Mouse (Mus musculus) kidney, adult 9 months (tissue): ENCODE results near the gene Ttc34.

Experiments used
- DNase-seq: peaks from one replicate; pipeline ENCODE4 v3.0.0; 2022

The Ttc34 gene

DNA sequence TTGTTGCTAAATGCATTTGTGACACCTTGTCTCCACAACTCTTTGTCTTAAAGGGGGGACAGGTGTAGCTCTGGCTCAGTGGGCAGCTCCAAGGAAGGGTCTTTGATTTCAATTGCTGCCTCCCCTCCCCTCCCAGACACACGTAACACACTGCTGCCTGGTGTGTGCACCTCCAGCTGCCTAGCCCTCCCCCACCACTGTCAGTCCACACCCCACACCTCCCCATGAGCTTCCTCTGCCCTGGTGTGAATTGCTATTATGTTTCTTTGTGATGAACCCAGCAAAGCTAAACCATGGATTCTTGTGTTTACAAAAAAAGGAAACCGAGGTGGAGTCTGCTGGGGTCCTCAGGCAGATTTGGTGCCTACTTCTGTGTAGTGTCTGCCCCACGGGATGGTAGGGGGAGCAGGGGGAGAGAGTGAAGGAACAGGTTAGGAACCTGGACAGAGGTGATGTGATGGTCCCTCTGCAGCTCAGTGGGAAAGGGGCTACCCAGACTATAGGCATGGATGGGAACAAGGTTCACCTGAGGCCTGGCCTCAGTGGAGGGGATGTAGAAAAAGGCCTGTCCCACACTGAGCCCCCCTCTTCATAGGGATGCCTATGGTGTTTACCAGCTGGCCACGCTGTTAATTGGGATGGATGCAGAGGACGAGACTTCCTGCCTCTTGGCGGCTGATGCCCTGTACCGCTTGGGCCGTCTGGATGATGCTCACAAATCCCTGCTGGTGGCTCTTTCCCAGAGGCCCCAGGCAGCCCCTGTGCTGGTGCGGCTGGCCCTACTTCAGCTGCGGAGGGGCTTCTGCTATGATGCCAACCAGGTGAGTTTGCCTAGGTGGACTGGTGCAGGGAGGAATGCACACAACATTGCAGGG is 20.3 kb downstream of the Ttc34 start:
- no peak for DNase-seq

DNA sequence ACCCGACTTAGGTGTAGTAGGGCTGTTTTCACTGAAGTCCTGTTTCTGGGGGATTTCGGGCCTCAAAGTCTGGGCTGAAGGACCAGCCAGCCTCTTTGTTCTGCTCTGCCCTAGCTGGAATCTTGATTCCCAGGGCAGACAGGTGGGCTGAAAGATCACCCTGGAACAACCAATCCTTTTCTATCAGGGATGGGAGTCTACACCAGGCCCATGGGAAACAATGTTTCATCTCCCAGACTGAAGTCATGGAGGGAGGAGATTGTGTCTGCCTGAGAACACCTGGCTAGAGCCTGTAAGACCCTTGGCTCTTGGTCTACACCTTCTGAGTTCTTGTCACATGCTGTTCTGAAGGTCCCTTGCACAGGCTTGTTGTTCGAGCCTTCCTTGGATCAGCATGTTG is 21.3 kb downstream of the Ttc34 start:
- DNase-seq, result no peak

DNA sequence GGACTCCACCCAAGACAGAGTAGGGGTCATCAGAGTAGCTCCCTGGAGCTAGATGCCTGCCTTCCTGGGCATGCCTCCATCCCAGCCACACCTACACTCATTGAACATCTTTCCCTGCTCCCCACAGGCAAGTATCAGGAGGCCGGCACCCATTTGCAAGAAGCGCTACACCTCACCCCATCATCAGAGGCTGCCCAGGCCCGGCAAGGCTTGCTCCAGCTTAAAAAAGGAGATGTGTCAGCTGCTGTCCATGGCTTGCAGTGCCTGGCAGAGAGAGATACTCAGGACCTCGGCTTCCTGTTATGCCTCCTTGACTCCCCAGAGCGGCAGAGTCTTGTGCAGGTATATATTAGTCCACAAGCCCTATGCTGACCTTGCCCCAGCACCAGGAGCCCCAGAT is 24.7 kb downstream of the Ttc34 start:
- no peak for DNase-seq

DNA sequence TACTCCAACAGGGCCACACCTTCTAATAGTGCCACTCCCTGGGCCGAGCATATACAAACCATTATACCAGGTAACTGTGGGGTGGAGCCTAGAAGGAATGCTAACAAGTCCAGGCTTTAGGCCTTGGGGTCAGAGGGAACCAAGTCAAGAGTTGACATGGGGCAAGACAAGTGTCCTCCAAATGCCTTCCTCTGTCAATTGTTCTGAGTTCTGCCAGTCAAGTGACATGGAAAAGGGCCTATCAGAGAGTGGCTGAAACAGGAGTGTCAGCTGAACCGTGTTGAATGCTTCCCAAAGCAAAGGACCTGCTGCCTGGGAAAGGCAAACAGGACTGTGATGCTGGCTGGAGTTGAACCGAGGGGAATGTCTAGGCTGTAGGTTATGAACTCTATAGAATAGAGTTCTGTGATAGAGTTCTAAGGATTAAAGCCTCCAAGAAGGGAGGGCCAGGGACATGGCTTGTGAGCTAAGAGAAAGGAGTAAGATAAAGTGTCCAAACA is 26.2 kb downstream of the Ttc34 start:
- no peak for DNase-seq

DNA sequence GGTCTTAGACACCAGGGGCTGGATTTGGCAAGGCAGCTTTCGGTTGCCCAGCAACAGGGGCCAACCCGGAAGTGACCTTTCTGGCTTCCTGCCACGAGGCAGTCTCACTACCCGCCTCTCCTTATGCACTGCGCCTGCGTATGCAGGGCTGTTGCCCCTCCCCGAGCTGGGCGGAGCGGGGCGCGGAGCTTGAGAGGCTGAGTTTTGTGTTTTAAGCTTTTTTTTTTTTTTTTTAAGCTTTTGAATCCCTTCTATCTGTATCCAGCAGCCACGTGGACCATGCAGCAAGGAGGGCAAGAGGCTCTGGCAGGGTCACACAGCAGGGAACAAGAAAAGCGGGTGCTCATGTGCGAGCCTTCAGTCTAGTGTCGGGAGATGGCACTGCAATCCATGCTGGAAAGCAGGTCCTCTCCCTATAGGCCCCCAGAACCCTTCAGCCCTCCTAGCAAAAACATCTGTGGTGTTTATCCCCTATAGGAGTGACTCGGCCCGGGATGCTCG is 27.1 kb downstream of the Ttc34 start:
- peak; percentile 94 for DNase-seq

DNA sequence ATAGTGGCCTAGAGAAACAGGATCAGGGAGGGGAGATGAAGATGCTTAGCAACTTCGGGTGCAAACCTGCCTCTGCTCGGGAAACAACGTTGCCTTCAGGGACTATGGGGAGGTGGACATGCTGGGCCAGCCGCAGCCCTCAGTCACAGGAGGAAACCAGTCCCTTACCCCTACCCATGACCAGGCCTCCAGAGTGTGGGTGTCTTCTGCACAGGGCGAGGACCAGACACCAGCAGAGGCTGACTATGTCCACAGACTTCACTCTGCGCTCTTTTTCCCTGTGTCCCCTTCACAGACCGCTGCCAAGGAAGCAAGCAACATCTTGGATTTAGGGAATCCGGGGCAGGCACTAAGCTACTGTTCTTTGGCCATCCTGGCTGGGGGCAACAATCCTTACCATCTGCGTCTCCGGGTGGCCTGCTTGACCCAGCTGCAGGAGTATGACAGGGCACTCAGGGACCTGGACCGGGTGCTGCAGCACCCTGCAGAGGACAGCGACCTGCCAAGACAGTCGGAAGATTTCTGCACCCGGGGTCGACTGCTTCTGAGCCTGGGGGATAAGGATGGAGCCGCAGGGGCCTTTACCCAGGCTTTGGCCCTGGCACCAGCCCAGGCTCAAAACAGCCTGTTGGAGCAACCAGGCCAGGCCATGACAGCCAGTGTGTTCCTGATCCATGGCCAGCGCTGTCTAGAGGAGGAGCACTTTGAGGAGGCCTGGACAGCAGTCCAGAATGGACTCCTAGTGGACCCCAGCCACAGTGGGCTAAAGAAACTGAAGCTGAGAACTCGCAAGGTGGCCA is 27.9 kb downstream of the Ttc34 start:
- no peak for DNase-seq

DNA sequence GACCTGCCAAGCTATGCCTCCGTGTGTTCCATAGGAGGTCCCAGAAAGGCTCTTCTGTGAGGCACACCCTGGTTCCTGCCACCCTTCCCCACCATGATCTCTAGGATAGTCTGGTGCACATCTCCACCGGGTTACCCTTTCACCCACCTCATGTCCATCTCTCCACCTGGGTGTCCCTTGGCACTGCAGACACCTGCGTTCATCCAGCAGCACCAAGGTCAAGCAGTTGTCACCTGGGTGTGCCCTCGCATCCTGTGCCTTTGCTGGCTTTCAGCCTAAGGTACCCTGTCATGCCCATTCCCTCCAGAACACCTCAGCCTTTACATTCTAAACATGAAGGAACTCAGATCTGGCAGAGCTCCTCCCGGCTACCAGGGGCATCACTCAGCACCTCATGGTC is 29.1 kb downstream of the Ttc34 start:
- no peak for DNase-seq

DNA sequence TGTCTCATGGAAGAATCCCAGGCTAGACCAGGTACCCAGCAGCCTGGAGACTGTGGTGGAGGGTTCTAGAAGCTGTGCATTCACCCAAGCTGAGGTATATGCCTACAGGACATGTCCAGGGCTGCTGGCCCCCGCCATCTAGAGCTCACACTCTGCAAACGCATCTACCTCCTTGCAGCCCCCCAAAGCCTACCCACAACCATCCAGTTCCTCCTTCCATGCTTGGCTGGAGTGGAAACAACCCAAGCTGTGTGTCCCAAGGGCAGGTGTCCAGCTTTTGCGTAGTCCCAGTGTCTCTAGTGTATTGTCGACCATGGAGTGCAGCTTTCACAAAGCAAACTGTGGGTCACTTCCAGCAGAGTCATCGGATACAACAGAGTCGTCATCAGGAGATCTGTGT is 30.0 kb downstream of the Ttc34 start:
- no peak for DNase-seq

DNA sequence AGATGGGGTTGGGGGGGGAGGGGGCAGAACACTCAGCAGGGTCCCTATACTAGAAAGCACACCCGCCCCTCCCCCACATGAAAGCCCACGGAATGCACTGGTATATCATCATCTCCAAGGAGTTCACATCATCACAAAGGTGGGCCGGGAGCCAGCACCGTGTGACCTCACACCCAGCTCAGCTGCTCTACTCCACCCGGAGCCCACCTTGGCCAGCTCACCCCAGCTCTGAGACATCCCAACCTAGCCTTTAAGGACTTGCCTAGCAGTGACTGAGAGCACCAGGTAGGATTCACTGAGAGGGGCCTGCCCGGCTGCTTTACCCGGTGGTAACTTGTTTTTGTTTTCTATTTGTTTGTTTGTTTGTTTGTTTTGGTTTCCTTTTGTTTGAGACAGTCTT is 32.2 kb downstream of the Ttc34 start, which contains the start of gene Mmel1:
Gene Mmel1 (plus strand): TSS at position 146 of the 400 bp plus-strand sequence.
- DNase-seq, result no peak

DNA sequence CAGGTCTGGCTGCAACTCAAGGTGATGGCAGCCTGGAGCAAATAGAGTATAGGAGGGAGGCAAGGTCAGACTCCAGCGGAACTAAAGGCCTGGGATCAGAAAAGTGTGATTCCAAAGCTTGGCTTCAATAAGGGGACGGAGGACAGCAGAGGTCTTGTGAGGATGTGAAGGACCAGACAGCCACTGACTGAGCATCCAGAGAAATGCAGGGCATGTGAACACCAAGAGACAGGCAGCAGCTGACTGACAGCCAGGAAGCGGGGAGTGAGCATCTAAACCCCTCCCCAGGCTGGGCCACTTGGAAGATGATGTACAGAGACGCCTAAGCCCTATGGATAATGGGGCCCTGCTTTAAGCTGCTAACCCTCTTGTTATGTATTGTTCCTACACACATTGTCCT is 33.5 kb downstream of the Ttc34 start:
- no peak for DNase-seq

DNA sequence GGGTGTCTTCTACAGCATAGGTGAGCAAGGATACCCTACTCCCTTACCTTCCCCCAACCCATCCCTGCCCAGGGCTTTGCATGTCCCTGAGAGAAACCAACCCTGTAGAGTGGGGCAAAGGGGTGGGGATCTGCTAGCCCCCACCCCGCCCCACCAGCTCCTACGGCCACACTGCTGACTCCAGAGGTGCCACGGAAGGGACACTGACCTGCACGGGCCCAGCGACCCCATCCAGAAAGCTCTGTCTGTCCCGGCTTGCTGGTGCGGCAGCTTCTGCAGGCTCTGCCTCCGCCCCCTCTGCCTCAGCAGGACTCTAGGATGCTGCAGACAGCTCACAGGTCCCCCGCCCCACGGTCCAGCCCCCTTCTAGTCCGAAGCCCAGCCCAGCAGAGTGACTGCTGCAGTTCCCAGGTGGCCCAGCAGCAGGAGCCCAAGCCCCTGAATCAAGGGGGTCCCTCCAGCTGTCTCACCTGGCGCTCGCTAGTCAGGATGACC is 34.5 kb downstream of the Ttc34 start:
- DNase-seq, result no peak

DNA sequence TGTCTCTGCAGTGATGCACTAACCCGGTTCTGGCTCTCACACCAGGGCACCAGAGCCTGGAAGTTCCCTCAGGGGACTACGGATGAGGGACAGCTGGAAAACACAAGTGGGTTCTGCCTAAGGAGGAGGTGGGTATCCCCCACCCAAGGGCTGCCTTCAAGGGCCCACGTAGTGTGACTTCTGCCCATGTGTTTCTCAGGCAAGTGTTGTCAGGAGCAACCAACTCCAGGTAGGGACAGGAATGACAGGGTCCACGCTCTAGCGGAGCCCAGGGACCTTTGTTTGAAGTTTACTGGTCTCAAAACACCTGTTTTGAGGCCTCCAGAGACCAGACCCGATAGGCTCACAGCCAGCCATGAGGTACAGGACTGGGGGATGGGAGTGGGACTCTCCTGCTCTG is 35.9 kb downstream of the Ttc34 start:
- DNase-seq, result no peak

DNA sequence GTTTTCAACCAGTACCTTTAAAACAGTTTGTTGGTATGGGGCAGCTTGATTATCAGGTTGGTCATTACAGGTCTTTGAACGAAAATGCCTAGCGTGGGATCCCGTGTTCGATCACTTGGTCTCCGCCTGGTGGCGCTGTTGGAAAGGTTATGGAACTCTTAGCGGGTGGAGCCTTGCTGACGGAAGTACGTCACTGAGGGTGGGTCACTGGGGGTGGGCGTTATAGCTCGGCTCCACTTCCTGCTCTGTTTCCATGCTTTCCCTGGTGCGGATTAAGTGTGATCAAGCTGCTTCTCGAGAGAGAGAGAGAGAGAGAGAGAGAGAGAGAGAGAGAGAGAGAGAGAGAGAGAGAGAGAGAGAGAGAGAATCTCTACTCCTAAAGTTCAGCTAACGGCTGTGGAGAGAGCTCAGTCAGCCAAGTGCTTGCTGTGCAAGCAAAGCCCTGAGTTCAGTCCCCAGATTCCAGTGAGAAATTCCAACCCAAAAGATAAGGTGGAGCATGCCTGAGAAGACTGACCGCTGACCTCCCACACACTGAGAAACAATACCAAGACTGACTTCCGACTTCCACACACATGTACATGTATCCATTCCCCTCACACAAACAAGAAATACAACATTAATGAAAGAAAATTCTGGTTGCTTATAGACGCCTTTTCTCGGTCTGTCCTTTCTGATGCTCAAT is 40.7 kb downstream of the Ttc34 start:
- peak; percentile 89 for DNase-seq

DNA sequence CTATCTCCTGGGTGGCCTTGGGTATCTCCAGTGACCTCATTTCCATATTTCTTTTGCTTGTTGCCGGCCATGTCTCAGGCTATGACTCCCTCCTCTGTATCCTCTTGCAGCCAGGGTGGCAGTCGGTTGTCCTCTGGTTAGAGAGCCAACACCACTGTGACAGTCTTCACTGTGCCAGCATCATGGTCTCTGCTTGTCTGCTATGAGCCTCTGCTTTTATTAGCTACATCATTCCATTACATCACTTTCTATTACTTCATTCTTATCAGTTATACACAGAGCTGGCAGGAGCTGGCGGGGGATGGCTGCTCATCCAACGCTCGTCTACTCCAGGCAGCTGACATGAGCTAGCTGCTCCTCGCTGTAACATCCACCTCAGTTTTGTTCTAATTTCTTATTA is 43.5 kb downstream of the Ttc34 start:
- no peak for DNase-seq

DNA sequence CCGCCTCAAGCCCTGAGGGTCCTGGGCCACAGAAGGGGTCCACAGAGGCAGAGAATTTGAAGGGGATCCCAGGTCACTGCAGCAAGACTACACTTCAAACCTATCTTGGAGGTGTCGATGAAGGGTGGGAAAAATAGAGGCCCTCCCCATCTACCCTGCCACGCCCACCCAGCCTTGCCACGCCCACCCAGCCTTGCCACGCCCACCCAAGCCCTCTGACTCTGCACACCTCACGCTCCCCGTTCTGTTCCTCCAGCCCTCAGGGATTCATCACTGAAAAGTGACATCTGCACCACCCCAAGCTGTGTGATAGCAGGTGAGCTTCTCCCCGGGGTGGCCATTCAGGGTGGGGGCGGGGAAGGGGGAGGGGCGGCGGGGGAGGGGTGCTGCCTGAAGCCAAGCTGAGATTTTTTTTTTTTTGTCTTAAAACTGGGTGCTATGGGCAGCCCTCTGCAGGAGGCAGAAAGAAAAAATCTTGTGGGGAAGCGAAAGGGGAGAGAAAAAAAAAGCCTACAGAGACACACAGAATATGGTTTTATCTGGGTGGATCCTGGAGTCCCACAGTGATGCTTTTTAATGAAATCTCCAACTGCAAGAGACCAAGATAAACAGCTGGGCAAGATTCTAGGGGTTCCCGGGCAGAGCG is 44.9 kb downstream of the Ttc34 start:
- DNase-seq, result no peak

DNA sequence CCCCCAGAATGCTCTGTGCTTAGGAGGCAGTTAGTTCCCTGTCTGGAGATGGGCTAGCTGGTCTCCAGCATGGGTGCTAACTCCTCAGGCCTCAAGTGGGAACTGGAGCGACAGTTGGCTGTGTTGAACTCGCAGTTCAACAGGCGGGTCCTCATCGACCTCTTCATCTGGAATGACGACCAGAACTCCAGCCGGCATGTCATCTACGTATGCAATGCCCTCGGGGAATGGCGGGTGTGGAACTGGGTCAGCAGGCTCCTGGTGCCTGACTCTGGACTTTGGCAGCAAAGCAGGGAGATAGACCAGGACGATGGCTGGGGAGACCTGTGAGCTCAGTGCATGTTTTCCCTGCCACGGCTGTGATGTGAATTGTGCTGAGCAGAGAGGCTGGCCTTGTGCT is 48.2 kb downstream of the Ttc34 start:
- no peak for DNase-seq

DNA sequence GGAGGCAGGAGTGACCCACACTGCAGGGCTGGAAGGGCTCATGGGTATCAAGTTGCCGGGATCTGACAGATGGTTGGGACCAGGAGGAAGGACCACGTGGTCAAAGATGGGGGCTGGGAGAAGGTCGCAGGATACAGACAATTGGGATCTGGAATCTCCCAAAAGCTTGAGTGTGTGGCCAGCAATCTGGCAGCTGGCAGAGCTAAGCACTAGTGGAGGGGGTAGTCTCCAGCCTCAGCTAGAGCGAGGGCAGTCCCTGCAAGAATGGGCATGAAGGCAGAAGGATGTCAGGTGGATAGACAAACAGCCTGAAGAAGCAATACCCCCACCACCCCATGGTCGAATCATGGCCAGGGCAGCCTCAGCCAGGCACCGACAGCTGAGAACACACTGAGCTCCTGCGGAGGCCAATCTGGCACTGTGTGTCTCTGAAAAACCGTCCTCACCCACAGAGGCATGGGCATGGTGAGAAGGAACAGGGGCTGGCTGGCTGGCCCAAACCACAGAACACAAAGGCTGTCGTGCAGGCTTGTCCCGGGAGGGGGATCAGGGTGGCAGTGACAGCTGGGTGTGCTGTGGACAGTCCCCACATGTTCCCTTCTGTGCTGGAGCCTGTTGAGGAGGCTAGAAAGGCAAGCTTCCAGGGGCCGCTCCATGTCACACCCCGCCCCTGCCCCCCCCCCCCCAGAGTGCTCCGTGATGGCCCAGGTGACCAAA is 49.8 kb downstream of the Ttc34 start:
- DNase-seq, result no peak

DNA sequence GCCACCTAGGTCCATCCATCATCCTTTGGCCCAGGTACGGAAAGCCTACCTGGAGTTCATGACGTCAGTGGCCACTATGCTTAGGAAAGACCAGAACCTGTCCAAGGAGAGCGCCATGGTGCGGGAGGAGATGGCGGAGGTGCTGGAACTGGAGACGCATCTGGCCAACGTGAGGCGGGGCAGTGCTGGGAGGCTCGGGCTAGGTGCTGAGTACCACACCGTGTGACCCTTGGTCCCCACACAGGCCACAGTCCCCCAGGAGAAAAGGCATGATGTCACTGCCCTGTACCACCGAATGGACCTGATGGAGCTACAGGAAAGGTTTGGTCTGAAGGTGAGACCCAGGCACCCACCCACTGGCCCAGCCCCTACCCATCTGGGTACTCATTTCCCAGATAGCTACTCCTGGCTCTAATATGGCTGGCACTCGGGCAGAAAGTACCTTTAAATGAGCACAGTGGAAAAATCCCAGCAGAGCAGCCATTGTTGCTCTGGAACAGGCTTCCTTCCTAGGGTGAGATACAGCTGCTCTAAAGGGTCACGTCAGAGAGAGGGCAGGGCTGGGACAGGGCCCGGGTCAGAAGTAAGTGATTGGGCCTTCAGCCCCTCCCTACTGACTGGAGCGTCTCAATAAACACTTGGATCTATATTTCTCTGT is 50.5 kb downstream of the Ttc34 start:
- DNase-seq, result no peak

DNA sequence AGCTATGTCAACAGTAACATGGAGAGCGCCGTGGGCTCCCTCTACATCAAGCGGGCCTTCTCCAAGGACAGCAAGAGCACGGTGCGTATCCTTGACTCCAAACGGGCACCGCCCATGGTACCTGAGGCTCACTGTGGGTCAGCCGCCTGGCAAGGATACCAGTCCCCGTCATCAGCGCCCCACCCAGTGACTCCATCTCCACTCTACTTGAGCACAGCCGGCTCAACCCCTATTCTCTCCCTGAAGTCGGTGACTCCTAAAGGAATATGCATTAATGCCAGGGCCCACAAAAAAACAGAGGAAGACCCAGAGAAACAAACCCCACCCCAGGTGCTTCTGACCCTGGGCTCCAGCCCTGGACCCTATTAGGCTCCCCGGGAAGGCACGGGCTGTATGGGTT is 53.6 kb downstream of the Ttc34 start:
- no peak for DNase-seq

DNA sequence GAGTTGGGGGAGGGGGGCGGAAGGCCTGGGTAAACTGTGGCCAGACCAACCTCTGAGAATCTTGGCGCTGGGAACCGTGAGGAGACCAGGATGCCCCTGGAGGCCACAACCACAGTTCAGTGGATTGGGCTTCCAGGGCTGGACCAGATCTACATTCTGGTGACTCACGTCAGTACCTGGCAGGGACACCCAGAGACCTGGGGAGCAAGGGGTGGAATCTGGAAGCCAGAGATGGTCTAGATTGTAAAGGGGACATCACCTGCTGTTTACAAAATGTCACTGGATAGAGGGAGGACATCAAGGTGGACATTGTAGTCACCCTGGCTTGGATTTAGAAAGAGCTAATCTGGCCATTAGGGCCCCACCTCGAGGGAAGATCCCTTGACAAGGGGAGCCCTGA is 58.3 kb downstream of the Ttc34 start:
- no peak for DNase-seq
